Mouse (Mus musculus) gastrocnemius, adult 8-10 months (tissue): Measurements from ENCODE around the gene F5. TPM values are rescaled to one million over a fixed set of nuclear protein-coding genes. Genes with fewer than 3 reads are reported as not detected.
A peak's percentile ranks its signal among the peaks of the same experiment; 100 is the strongest.

Experiments used
- DNase-seq, 2 experiments: peaks; one replicate each; pipeline ENCODE4 v3.0.0; 2022; ENCODE audit warnings: low spot score in 2 of 2
- total RNA-seq, 4 experiments: library from RNA; stranded (reverse); gene quantifications; 2 replicates each; pipeline ENCODE4 v1.2.4; 2022

Gene F5
- under 1 TPM; 0.07 to 0.18 (median 0.13) TPM for total RNA-seq

- DNase-seq, result no peak
Measured at GRCm38 (mm10) chr1:164151387-164152088, at the start of gene F5. Gene F5 (plus strand): TSS chr1:164151838.

- no peak for DNase-seq
Measured at GRCm38 (mm10) chr1:164109763-164110162, 41.9 kb upstream of the F5 start.

GRCm38 (mm10) chr1:164110591-164111329 lies 40.9 kb upstream of the F5 start:
- DNase-seq, result no peak

- DNase-seq, result no peak
Measured at GRCm38 (mm10) chr1:164114280-164114679, 37.4 kb upstream of the F5 start.

- DNase-seq, result no peak
Measured at GRCm38 (mm10) chr1:164114947-164115493, 36.6 kb upstream of the F5 start, which contains the start of gene Selp. Gene Selp (plus strand): TSS chr1:164115264.

- DNase-seq, result no peak
Measured at GRCm38 (mm10) chr1:164115647-164116046, 36.0 kb upstream of the F5 start.

- no peak for DNase-seq
Measured at GRCm38 (mm10) chr1:164117869-164118268, 33.8 kb upstream of the F5 start.

- no peak for DNase-seq
Measured at GRCm38 (mm10) chr1:164119892-164120776, 31.5 kb upstream of the F5 start.

GRCm38 (mm10) chr1:164120777-164121158 lies 30.9 kb upstream of the F5 start:
- DNase-seq, result no peak

- DNase-seq, result no peak
Measured at GRCm38 (mm10) chr1:164123836-164124235, 27.8 kb upstream of the F5 start.

GRCm38 (mm10) chr1:164130013-164130412 lies 21.6 kb upstream of the F5 start:
- DNase-seq, result no peak

- DNase-seq, result no peak
Measured at GRCm38 (mm10) chr1:164132609-164133008, 19.0 kb upstream of the F5 start.

DNA sequence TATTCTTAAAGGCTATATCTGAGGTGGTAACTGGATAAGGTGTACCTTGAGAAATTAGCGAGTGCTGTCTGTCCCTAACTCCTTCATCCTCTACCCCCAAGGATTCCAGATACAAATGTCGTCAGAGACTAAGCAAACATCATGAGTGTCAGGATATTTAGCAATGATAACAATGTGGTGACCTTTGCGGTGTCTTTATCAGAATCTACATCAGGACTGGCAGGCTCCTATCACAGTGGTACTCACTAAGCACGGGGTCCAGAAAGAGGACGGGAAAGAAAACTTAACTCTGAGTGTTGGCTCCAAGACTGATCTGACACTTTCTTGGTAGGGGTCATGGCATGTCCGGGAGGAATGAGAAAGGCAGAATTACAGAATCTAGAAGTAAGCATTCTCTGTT lies 17.5 kb upstream of the F5 start:
- DNase-seq, result no peak

DNA sequence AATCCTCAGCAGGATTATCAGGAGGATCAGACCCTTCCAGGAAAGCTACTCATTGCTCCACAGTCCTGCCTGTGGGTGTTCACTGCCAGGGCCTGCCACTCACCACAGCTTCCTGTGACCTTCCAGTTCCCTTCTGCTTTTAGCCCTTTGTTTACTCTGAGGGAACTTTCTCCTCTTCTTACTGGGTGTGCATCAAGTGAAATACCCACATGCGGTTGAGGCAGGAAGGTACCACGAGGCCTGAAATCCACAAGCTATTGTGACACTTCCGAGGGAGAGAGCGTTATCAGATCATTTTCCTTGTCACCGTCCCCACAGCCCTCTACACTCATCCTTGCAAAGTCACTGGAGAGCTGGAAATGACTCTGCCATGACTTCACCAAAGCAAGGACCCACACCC lies 16.3 kb upstream of the F5 start:
- no peak for DNase-seq

DNA sequence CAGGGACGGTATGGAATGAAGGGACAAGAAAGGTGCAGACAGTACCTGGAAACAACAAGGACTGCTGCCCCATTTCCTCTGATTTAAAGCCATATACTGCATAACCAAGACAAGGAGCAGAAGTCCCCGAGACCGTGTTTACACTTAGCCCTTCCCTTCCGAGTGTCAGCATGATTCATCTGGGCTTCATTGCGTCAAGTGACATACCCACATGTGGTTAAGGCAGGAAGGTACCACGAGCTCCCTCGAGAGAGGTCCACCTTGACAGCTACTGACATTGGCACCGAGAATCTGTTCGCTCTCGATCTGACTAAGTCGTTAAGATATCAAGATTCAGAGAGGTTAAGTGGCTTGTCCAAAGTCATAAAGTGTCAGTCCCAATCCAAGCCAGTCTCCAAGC lies 15.7 kb upstream of the F5 start:
- no peak for DNase-seq

GRCm38 (mm10) chr1:164136636-164137035 lies 15.0 kb upstream of the F5 start:
- no peak for DNase-seq

DNA sequence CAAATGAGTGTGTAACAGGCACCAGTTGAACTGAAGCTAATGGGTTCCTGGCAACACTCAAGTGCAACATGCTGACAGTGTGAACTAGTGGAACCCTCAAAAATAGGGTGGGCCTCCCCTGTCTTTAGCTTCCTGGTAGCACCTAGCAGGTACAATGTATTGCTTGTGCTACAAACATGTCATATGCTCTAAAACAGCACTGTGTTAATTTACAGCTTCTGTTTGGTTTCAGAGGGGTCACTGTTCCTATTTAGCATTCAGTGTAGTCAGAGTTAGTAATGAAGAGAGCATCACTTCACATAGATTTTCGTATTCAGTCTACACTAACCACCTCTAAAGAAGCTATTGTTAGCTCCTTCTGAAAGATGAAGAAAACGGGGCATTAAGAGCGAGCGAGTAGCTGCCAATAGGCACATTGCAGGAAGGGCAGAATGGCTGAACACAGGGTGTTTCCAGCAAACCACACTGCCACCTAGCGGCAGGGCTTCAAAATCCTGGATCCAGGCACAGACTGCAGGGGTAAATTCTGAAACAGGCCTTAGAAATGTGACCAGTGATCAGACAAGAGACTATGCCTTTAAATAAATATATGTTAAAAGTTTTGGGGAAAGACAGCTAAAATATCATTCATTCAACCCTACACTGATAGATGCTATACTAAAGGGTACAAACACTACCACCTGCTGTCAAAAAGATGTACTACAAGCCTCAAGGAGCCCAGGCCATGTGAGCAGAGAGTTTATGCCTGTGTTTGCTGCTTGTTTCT lies 13.1 kb upstream of the F5 start:
- DNase-seq, result peak; percentile 16 to 27

GRCm38 (mm10) chr1:164139464-164139863 lies 12.2 kb upstream of the F5 start:
- no peak for DNase-seq

- no peak for DNase-seq
Measured at GRCm38 (mm10) chr1:164149083-164149482, 2.6 kb upstream of the F5 start.

DNA sequence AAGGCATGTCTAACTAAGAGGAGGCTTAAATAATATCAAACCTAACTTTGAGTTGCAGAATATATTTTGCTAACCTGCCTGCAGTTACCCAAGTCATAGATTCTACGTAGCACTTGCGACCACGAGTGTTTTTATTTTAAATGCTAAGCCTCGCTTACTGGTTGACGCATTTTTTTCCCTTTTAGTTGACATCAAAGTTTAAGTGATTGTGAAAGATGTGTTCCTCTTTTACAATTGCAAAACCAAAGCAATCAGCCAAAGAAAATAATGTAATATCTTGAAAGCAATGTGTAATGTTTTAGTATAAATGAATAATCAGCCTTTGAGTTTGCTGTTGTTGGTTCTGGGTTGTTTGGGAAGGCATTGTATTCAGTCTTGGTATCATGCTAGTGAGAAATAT lies 1.2 kb downstream of the F5 start:
- no peak for DNase-seq

- no peak for DNase-seq
Measured at GRCm38 (mm10) chr1:164154983-164155382, 3.3 kb downstream of the F5 start.
